Mouse (Mus musculus) kidney, postnatal 0 days (tissue): Measurements from ENCODE around the gene Tcl1b3. TPM values are rescaled to one million over a fixed set of nuclear protein-coding genes. Genes with fewer than 3 reads are reported as not detected.

Experiments
- ATAC-seq: fragments of 200-750 bp; cut with Nextera tagmentation; replicated peaks from 2 replicates; pipeline ENCODE4 v1.8.0; 2017; ENCODE audit warnings: low read depth, moderate number of reproducible peaks, moderate TSS enrichment, moderate library complexity; ENCODE audit not compliant: low FRiP score
- DNase-seq: peaks from one replicate; pipeline ENCODE4 v3.0.0-alpha.2; 2016; ENCODE audit warnings: low spot score
- H3K27ac ChIP-seq: fragments of 300-500 bp; sonication (generic); 2 replicates; pipeline ENCODE4 v1.5.1; 2014; ENCODE audit warnings: mild to moderate bottlenecking
- H3K27me3 ChIP-seq: fragments of 300-500 bp; sonication (generic); 2 replicates; pipeline ENCODE4 v1.6.1; 2014; ENCODE audit warnings: low read length, mixed read lengths; ENCODE audit not compliant: insufficient read depth
- H3K36me3 ChIP-seq: fragments of 300-500 bp; sonication (generic); 2 replicates; pipeline ENCODE4 v1.6.1; 2014; ENCODE audit warnings: low read length, mixed read lengths; ENCODE audit not compliant: insufficient read depth
- H3K4me1 ChIP-seq: fragments of 300-500 bp; sonication (generic); replicated peaks from 2 replicates; pipeline ENCODE4 v1.6.1; 2014; ENCODE audit warnings: antibody characterized with exemption, low read length, mixed read lengths; ENCODE audit not compliant: insufficient read depth
- H3K4me2 ChIP-seq: fragments of 300-500 bp; sonication (generic); 2 replicates; pipeline ENCODE4 v1.6.1; 2014; ENCODE audit warnings: mild to moderate bottlenecking, low read length, moderate library complexity, mixed read lengths
- H3K4me3 ChIP-seq: fragments of 300-500 bp; sonication (generic); replicated peaks from 2 replicates; pipeline ENCODE4 v1.5.1; 2014; ENCODE audit warnings: low read depth, low read length
- H3K9ac ChIP-seq: fragments of 300-500 bp; sonication (generic); 2 replicates; pipeline ENCODE4 v1.6.1; 2014; ENCODE audit warnings: low read depth, low read length
- H3K9me3 ChIP-seq: fragments of 300-500 bp; sonication (generic); replicated peaks from 2 replicates; pipeline ENCODE4 v1.6.1; 2016; ENCODE audit warnings: low read length, inconsistent platforms, mixed read lengths
- CTCF ChIP-seq: IDR thresholded peaks from 2 replicates; pipeline ENCODE4 v1.5.1; 2016; ENCODE audit warnings: antibody characterized with exemption, low read depth, mild to moderate bottlenecking, moderate library complexity
- WGBS: fragments of 180-500 bp; shearing (Covaris S2); extraction: QIAGEN DNeasy Blood & Tissue Kit; methylation state at CpG from one replicate; pipeline ENCODE4 v1.1.7; 2014; 5-methylcytosine and 5-hydroxymethylcytosine counted together
- polyA plus RNA-seq: library from polyadenylated mRNA; unstranded; fragments of >200 nt; fragmentation: Nextera tagmentation; extraction: Ambion mirVana; gene quantifications from 2 replicates; pipeline ENCODE4 v1.2.1, GENCODE M21; 2015

The Tcl1b3 gene
- polyA plus RNA-seq, 1 experiment from 2014 or later: not detected

DNA sequence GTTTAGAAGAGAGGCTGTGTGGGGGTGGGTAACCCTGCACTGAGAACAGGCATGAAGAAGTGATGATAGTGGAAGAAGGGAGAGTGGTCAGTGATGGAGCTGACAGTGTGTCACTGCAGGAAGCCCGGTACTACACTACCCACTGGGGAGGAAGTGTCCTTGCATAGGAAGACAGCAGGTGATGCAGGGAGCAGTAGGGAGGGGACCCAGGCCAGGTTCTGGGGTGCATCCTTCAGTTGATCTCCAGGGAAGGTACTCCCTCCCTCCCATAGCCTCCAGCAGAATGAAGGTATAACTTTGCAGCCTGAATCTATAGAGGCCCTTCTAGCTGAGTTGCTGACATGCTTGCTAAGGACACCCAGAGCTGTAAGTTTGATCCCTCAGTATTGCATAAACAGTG is 16.2 kb downstream of the Tcl1b3 start:
- Histone ChIP-seq H3K27ac (no peak overlapping the region), H3K27me3 (no peaks in the 10 kb centered on the region), H3K36me3 (no peaks in the 10 kb centered on the region), H3K4me2 (no peak overlapping the region), H3K4me3 (no peak overlapping the region), H3K9ac (no peak overlapping the region), H3K9me3 (no peaks in the 10 kb centered on the region), H3K4me1 (no peaks in the 10 kb centered on the region)
- ATAC-seq (no peak), DNase-seq (no peak)
- TF ChIP-seq CTCF: no peak
- WGBS: 41% methylated on average over 1 of the region's 1 CpGs

DNA sequence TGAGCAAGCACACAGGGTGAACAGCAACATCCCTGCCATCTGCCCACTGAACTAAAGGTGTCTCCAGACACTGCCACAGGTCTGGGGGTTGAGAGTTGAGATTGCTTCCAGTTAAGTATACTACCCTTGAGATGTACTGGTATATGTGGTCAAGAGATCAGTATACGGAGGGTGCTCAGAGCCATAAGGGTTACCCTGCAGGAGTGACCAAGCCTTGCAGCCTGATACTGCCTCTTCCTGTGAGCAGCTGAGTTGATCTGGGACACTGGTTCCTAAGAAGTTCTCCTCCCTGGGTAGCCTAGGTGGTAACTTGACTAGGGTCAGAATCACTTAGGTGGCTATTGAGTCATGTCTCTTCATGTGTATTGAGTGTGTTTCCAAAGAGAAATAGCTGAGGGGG is 17.6 kb downstream of the Tcl1b3 start:
- no peak overlapping the region for H3K27ac ChIP-seq
- H3K27me3 ChIP-seq: no peaks in the 10 kb centered on the region
- DNase-seq: no peak
- no peak overlapping the region for H3K4me2 ChIP-seq
- no peak overlapping the region for H3K4me3 ChIP-seq
- ATAC-seq: no peak
- no peak for TF ChIP-seq CTCF
- H3K9ac ChIP-seq: no peak overlapping the region
- WGBS: 85% methylated on average over 1 of the region's 1 CpGs
- H3K4me1 ChIP-seq: no peaks in the 10 kb centered on the region
- H3K9me3 ChIP-seq: no peaks in the 10 kb centered on the region
- no peaks in the 10 kb centered on the region for H3K36me3 ChIP-seq

DNA sequence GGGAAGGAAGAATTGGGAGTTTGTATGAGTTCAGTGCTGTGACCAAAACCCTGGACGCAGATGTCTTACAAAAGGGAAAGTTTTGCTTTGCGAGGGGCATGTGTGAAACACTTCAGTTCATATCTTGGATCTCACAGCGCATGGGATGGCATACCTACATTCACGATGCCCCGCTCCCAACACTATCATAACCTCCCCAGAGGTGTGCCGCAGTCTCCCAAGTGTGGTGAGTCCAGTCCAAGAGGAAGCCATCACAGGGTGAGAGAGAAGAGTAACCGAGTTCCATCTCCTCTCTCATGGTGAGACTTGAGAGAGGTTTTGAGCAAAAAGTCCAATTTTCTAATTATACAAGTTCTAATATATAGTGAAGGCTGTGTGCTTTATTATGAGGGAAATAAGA is 18.4 kb downstream of the Tcl1b3 start:
- H3K4me1 ChIP-seq: no peaks in the 10 kb centered on the region
- no peaks in the 10 kb centered on the region for H3K27me3 ChIP-seq
- no peak overlapping the region for H3K9ac ChIP-seq
- no peak overlapping the region for H3K27ac ChIP-seq
- WGBS: 96% methylated on average over 7 of the region's 7 CpGs
- H3K36me3 ChIP-seq: no peaks in the 10 kb centered on the region
- H3K4me2 ChIP-seq: no peak overlapping the region
- DNase-seq (no peak), ATAC-seq (no peak)
- no peaks in the 10 kb centered on the region for H3K9me3 ChIP-seq
- no peak for TF ChIP-seq CTCF
- H3K4me3 ChIP-seq: no peak overlapping the region

DNA sequence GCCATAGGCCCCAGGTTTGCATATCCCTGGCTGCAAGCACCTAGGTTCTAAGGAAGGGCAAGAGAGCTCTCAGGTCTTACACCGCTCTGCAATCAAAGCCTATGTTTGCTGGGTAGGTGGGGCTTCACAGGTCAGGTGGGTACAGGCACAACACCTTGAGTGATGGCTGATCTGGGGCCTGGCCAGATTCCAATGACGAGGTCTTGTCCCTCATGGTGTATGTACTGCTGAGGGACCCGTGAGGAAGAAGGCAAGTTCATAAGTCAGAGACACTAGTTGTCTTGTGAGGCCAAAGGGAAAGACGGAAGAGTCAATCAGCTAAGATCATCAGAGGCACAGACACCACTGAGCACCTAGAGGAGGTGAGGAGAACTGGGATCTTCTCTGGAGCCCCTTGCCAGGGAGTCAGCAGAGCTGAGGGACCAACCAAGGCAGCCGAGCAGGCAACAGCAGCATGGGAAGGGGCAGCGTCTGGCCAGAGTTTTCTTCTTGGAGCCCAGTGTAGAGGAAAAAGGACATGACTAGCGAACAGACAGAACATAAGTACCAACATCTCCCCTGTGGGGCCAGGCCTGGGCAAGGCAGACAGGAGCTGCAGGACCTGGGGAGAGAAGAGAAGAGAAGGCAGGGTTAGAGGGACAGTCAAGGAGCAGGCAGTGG is 26.4 kb downstream of the Tcl1b3 start:
- H3K4me2 ChIP-seq: no peak overlapping the region
- WGBS: 89% methylated on average over 7 of the region's 7 CpGs
- TF ChIP-seq CTCF: no peak
- H3K4me3 ChIP-seq: no peak overlapping the region
- H3K9me3 ChIP-seq: no peaks in the 10 kb centered on the region
- no peak overlapping the region for H3K27ac ChIP-seq
- no peaks in the 10 kb centered on the region for H3K36me3 ChIP-seq
- no peak overlapping the region for H3K9ac ChIP-seq
- ATAC-seq (no peak), DNase-seq (no peak)
- H3K27me3 ChIP-seq: no peaks in the 10 kb centered on the region
- H3K4me1 ChIP-seq: no peaks in the 10 kb centered on the region

DNA sequence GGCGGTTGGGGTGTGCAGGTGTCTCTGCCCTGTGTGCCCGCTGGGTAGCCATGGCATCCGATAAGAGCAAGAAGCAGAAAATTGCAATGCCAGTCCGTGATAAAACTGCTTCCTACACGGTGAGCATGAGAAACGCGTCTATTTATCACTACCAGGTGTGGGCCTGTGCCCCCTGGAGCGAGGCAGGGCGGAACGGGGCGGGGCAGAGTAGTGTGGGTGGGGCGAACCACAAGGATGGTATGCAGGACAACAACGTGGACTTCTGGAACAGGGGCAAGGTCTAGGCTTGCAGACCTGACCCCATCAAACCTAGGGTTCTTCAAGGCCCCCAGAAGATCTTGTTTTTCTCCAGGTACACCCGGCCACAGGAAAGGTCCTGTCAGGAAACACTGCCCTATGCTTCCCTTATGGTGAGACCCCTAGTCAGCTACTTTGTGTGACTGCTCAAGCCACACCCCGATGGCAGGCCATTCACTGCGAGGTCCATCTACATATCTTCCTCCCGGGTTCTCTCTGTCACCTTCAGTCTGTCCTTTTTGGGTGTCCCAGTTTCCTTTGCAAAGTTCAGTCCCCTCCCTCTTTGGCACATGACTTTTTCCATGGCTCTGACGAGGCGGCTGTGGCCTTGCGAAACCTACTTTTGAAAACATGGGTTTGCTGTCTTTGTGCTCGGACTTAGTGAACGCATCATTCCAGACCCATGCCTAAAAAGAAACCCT is 31.9 kb downstream of the Tcl1b3 start, which contains the start of gene Tcl1:
Tcl1 (minus strand) TSS at position 193 of the 719 bp plus-strand sequence.
- Histone ChIP-seq H3K4me2 (no peak within 1 kb of the TSS), H3K9ac (no peak within 1 kb of the TSS), H3K36me3 (no peaks in the 10 kb centered on the region), H3K4me3 (no peak within 1 kb of the TSS), H3K27me3 (no peaks in the 10 kb centered on the region), H3K4me1 (no peaks in the 10 kb centered on the region), H3K9me3 (no peaks in the 10 kb centered on the region), H3K27ac (no peak within 1 kb of the TSS)
- TF ChIP-seq CTCF: no peak
- DNase-seq (no peak), ATAC-seq (no peak)
- WGBS: 91% methylated on average over 22 of the region's 22 CpGs

DNA sequence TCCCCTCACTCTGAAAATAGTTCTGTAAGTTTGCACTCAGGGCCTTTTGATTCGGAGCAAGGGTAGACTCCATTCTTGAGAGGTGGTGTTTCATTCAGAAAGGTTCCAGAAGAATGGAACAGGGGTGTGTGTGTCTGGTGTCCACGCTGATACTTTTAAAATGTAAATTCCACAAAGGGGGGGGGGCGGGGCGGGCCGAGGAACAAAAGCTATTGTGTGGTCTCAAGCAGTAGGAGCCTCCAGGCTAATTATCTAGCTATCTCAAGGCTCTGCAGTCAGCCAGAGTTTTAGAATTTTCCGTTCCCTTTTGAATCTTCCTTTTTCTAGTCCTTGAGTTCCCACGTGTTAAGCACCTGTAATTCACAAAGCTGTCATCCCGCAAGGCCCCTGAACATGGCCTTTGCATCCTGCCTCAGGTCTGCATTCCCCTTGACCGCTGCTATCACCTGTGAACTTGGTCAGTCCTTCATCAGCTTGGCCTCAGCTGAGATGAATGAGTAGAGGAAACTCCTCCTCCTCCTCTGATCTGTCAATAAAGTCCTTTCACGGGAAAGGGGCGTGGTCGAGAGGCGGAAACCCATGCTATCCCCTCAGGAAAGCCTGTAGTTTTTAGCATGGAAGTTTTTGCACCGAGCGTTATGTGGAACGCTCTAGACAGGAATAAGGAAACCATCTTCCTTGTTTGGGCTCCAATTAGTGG is 33.9 kb downstream of the Tcl1b3 start:
- no peaks in the 10 kb centered on the region for H3K9me3 ChIP-seq
- H3K36me3 ChIP-seq: no peaks in the 10 kb centered on the region
- 49% methylated on average over 16 of the region's 16 CpGs for WGBS
- H3K9ac ChIP-seq: no peak overlapping the region
- no peak overlapping the region for H3K27ac ChIP-seq
- H3K27me3 ChIP-seq: no peaks in the 10 kb centered on the region
- TF ChIP-seq CTCF: no peak
- ATAC-seq (no peak), DNase-seq (no peak)
- no peak overlapping the region for H3K4me2 ChIP-seq
- H3K4me3 ChIP-seq: no peak overlapping the region
- H3K4me1 ChIP-seq: no peaks in the 10 kb centered on the region
